In the genomic region with DNA sequence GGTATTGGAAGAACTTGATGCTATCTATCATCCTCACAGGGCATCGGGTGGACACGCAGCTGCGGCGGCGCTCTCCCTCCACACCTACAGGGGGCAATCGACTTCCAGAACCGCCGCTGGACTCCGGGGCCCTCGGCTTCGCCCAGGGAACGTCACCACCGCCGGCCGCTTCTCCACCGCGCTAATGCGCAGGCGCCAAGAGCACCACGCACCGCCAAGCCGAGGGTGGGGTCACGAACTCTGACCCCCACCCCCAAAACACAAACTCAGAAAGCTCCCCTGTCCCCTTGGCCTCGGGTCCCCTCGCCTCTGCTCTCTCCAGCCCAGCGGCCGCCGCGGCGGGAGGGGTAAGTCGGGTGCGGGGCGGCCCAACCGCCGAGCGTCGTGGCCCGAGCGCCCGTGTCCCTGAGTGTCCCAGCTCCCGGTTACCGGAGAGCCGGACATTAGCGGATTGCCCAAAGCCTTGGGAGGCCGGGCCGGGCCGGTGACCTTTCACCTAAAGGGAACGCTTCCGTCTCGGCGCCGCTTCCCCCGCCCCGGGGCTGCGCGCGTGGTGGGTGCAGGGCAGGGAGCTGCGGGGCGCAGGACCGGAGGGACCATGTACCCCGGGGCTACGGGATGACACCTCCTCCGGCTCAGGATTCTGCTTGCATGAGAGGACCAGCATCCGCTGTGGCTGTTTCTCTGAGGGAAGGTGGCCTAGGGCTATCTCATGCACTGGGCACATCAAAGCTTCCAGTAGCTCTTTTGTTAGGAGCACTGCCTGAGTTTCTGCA, we compare ENCODE assay signal across 8 mouse cellular contexts. TPM values are rescaled to one million over a fixed set of nuclear protein-coding genes. Genes with fewer than 3 reads are reported as not detected.
A peak's percentile ranks its signal among the peaks of the same experiment; 100 is the strongest.
DNase-seq lines count a peak whose midpoint lies in the region; ATAC-seq lines count a peak whose summit lies in the region.

TSS of gene Nr2c1 (plus strand) at position 268 of the 776 bp plus-strand sequence.

- DNase-seq in R1 (ENCODE audit: low read depth, low spot score): peak; percentile 76
- DNase-seq in cerebellum, postnatal 14 days: peak; percentile 93 to 95
- DNase-seq in frontal cortex, postnatal 36 days (ENCODE audit: low spot score in 2 of 2): peak; percentile 91 to 94
- DNase-seq in left cerebral cortex, adult 11 months (ENCODE audit: low spot score): peak; percentile 86
- peak; percentile 93 for DNase-seq in lung, postnatal 36 days
- peak; percentile 90 for DNase-seq in retina, embryonic 14.5 days (ENCODE audit: low spot score)
- DNase-seq in thymus, postnatal 36 days: peak; percentile 76 to 78

- H3K27me3 ChIP-seq in hindbrain, embryonic 15.5 days: no peaks in the 10 kb centered on the region

- H3K36me3 ChIP-seq in hindbrain, embryonic 15.5 days: no peaks in the 10 kb centered on the region

- no peaks in the 10 kb centered on the region for H3K9me3 ChIP-seq in hindbrain, embryonic 15.5 days

- peak within 1 kb of the TSS; percentile 88 for H3K27ac ChIP-seq in hindbrain, embryonic 15.5 days (replicated peaks)

- peak; percentile 93 for ATAC-seq in hindbrain, embryonic 15.5 days (ENCODE audit: low FRiP score, low read depth)

- peak within 1 kb of the TSS; percentile 75 for H3K4me2 ChIP-seq in hindbrain, embryonic 15.5 days

- H3K9ac ChIP-seq in hindbrain, embryonic 15.5 days: peak within 1 kb of the TSS; percentile 94

- peaks cover 32% of the 10 kb centered on the region for H3K4me1 ChIP-seq in hindbrain, embryonic 15.5 days (replicated peaks)

- WGBS in hindbrain, embryonic 15.5 days: under 1% methylated on average over 64 of the region's 64 CpGs

- H3K4me3 ChIP-seq in hindbrain, embryonic 15.5 days: peak within 1 kb of the TSS; percentile 88

RNA-seq across cellular contexts. Expression of gene Nr2c1, which starts in this region (rescaled TPM):
- 6.1 and 6.4 TPM in 2 replicates for polyA plus RNA-seq in hindbrain, embryonic 15.5 days (2015; fragmentation: Nextera tagmentation; extraction: Ambion mirVana)

Comparison
In these comparisons a context has a peak if more than half of its experiments do, and no peak if none do; other contexts are left out.
1. Peak in every context shown above with its lines: DNase-seq, ATAC-seq, H3K4me3 ChIP-seq and H3K27ac ChIP-seq.